Mouse (Mus musculus): ENCODE results near the gene Pde8b. TPM values are rescaled to one million over a fixed set of nuclear protein-coding genes. Genes with fewer than 3 reads are reported as not detected.

Gene Pde8b
- polyA plus RNA-seq, 1 experiment, result 24.2 TPM

DNA sequence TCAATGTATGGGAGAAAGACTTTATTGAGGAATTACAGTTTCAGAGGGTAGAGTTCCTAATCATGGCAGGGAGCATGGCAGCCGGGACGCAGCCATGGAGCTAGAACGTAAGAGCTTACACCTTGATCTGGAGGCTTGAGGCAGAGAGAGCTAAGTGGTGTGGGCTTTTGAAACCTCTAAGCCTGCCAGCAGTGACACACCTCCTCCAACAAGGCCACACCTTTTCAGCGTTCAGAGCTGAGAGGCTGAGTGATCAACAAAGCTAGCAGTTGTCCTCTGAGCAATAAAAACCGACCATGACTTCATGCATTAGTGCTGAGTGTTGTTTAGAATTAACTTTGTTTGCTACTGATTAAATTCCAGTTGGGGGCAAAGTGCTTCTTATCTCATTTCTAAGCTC is 259.6 kb downstream of the Pde8b start:
- no peak for DNase-seq
- Histone ChIP-seq H3K4me3 (replicated peaks; ENCODE audit: insufficient read depth, low read depth, low read length) (no peak overlapping the region), H3K27ac (ENCODE audit: insufficient read depth, low read length) (no peak overlapping the region), H3K27me3 (ENCODE audit: control insufficient read depth, insufficient read depth, low read length) (no peaks in the 10 kb centered on the region), H3K4me1 (ENCODE audit: control insufficient read depth, insufficient read depth, low read length) (no peaks in the 10 kb centered on the region)
- WGBS, result 83% methylated on average over 5 of the region's 5 CpGs
- TF ChIP-seq CTCF (IDR thresholded peaks at IDR 0.05; ENCODE audit: borderline replicate concordance, insufficient read depth, low read depth, low read length), result no peak
- no peak for TF ChIP-seq POLR2A (IDR thresholded peaks at IDR 0.05; ENCODE audit: borderline replicate concordance, insufficient read depth, low read length)

DNA sequence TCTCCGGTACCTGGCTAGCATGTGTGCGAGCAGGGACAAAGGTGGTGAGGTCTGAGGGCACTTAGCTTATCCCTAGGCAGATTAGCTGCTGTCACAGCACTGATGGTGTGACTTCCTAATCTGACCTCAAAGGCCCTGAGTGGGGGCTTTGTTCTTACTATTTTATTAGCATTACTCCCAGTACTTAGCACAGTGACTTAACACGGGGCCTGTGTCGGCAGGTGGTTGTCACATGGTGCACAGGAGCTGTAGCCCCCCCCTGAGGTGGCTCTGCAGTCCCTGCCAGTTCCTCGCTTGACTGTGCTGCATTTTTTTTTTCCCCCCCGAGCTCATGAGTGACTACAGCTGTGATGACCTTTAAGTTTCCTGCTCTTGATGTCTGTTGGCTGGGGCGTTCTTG is 271.1 kb downstream of the Pde8b start:
- Histone ChIP-seq H3K4me1 (ENCODE audit: control insufficient read depth, insufficient read depth, low read length) (no peaks in the 10 kb centered on the region), H3K27me3 (ENCODE audit: control insufficient read depth, insufficient read depth, low read length) (no peaks in the 10 kb centered on the region), H3K4me3 (replicated peaks; ENCODE audit: insufficient read depth, low read depth, low read length) (no peak overlapping the region), H3K27ac (ENCODE audit: insufficient read depth, low read length) (no peak overlapping the region)
- DNase-seq, result no peak
- 45% methylated on average over 7 of the region's 7 CpGs for WGBS
- TF ChIP-seq CTCF (IDR thresholded peaks at IDR 0.05; ENCODE audit: borderline replicate concordance, insufficient read depth, low read depth, low read length), result no peak
- no peak for TF ChIP-seq POLR2A (IDR thresholded peaks at IDR 0.05; ENCODE audit: borderline replicate concordance, insufficient read depth, low read length)

DNA sequence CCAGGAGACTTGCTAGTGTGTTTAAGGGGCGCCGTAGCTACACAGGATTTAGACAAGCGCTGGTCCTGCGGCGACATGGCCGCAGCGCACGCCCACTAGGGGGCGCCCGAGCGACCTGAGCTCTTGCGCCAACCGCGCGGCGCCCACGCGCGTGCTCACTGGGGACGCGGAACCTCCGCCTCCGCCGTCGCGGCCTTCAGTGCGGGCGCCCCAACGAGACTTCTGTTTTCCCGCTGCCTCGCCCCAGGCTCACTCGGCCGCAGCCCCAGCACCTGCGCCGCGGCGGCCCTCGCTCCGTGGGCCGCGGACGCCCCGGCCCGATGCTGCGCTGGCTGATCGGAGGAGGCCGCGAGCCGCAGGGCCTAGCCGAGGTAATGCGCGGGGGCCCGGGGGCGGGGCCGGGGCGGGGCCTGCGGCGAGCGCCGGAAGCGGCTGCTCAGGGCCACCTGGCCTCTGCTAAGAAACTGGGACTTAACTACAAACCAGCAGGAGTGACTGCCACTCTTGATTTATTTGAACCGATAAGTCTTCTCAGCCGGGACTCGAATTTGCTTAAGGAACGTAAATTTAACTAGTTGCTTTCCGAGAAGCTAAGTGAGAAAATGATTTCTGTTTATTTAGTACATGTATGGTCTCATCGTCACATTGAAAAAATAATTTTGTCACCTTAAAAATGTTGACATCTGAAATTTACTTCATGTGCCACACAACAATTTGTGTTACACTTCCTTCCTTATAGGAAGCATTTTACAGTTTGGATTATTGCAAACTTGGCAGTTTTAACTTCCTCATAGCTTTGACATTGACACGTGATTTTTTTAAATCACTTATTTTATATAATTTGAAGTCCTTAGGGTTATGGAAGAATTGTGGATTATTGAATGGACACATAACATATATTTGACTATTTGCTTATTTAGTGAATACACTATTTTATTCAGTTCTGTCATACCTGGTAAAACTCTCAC is 273.6 kb downstream of the Pde8b start, which contains the start of gene Wdr41:
Wdr41 (plus strand) TSS at position 126 of the 968 bp plus-strand sequence.
- TF ChIP-seq CTCF (IDR thresholded peaks at IDR 0.05; ENCODE audit: borderline replicate concordance, insufficient read depth, low read depth, low read length), result peak; percentile 84
- peak; percentile 42; the same call in 1 of the 2 replicates for TF ChIP-seq POLR2A (IDR thresholded peaks at IDR 0.05; ENCODE audit: borderline replicate concordance, insufficient read depth, low read length)
- H3K27ac ChIP-seq (ENCODE audit: insufficient read depth, low read length), result peak within 1 kb of the TSS; percentile 97
- peak within 1 kb of the TSS; percentile 67 for H3K4me3 ChIP-seq (replicated peaks; ENCODE audit: insufficient read depth, low read depth, low read length)
- DNase-seq, result peak; percentile 92 to 94
- no peaks in the 10 kb centered on the region for H3K4me1 ChIP-seq (ENCODE audit: control insufficient read depth, insufficient read depth, low read length)
- 1% methylated on average over 68 of the region's 68 CpGs for WGBS
- H3K27me3 ChIP-seq (ENCODE audit: control insufficient read depth, insufficient read depth, low read length), result no peaks in the 10 kb centered on the region

DNA sequence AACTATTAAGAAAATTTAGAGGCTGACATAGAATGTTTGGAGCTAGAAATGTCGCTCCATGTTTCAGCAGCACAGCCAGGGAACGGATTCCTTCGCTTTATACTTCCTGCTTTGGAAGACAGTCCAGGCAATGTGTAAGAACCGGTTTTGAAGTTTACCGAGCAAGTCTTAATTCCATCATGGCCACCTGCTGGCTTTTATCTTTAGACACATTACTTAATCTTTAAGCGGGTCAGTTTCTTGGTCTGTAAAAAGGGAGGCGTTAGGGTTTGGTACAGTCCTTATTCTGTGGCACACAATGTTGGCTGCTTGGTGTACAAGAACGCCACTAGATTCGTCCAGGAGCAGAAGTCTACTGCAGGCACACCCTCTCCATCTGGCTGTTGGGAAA is 274.3 kb downstream of the Pde8b start:
- no peak for DNase-seq
- 18% methylated on average over 9 of the region's 9 CpGs for WGBS
- Histone ChIP-seq H3K27ac (ENCODE audit: insufficient read depth, low read length) (no peak overlapping the region), H3K27me3 (ENCODE audit: control insufficient read depth, insufficient read depth, low read length) (no peaks in the 10 kb centered on the region), H3K4me3 (replicated peaks; ENCODE audit: insufficient read depth, low read depth, low read length) (peak overlapping the region; percentile 55), H3K4me1 (ENCODE audit: control insufficient read depth, insufficient read depth, low read length) (no peaks in the 10 kb centered on the region)
- TF ChIP-seq CTCF (IDR thresholded peaks at IDR 0.05; ENCODE audit: borderline replicate concordance, insufficient read depth, low read depth, low read length), result no peak
- TF ChIP-seq POLR2A (IDR thresholded peaks at IDR 0.05; ENCODE audit: borderline replicate concordance, insufficient read depth, low read length), result no peak

Other genes starting within 250 kb of the Pde8b start
- 15.6 and 17.4 TPM in 2 replicates for gene Zbed3, start 73.3 kb upstream of the Pde8b start, polyA plus RNA-seq (2012; rRNA removed)
- gene Aggf1, start 125.0 kb upstream of the Pde8b start, polyA plus RNA-seq (2012; rRNA removed), result 39.9 and 40.5 TPM in 2 replicates
- gene Crhbp, start 194.6 kb upstream of the Pde8b start, polyA plus RNA-seq (2012; rRNA removed), result 4.1 and 5.3 TPM in 2 replicates
- gene S100z, start 228.4 kb upstream of the Pde8b start, polyA plus RNA-seq (2012; rRNA removed), result not detected in 2 replicates